Mouse (Mus musculus) ES-Bruce4 (cell line): ENCODE data around the gene Gaa.
A peak's percentile ranks its signal among the peaks of the same experiment; 100 is the strongest.

Source experiments
- CTCF ChIP-seq: IDR thresholded peaks from one replicate; pipeline ENCODE4 v1.8.1; 2011; ENCODE audit warnings: low read depth, low read length
- EP300 ChIP-seq: IDR thresholded peaks from 2 replicates; pipeline ENCODE4 v1.6.1; 2011; ENCODE audit warnings: low read depth, low read length; ENCODE audit not compliant: insufficient read depth
- POLR2A ChIP-seq: IDR thresholded peaks from one replicate; pipeline ENCODE4 v1.8.1; 2011; ENCODE audit warnings: low read length; ENCODE audit not compliant: insufficient read depth

- TF ChIP-seq CTCF = peak; percentile 19
- TF ChIP-seq POLR2A = no peak
- no peak for TF ChIP-seq EP300
Observed at GRCm38 (mm10) chr11:119234770-119235169, 32.9 kb upstream of the Gaa start.
